Mouse (Mus musculus): ENCODE results near the gene Cass4. TPM values are rescaled to one million over a fixed set of nuclear protein-coding genes. Genes with fewer than 3 reads are reported as not detected.
A peak's percentile ranks its signal among the peaks of the same experiment; 100 is the strongest.

The Cass4 gene
- polyA plus RNA-seq, 1 experiment from 2014 or later = 0.18 TPM

GRCm38 (mm10) chr2:172476707-172477260 is 83.2 kb downstream of the Cass4 start:
- Histone ChIP-seq H3K27me3 (peaks cover 7% of the 10 kb centered on the region; the same call in 1 of the 2 replicates), H3K4me1 (peaks cover 4% of the 10 kb centered on the region; the same call in 1 of the 2 replicates), H3K36me3 (replicated peaks) (no peaks in the 10 kb centered on the region), H3K4me2 (no peak overlapping the region), H3K27ac (no peak overlapping the region), H3K4me3 (replicated peaks) (no peak overlapping the region), H3K9ac (no peak overlapping the region), H3K9me3 (no peaks in the 10 kb centered on the region)
- ATAC-seq (ENCODE audit: low FRiP score) = no peak
- WGBS = 40% methylated on average over 10 of the region's 10 CpGs

GRCm38 (mm10) chr2:172477350-172477749 is 83.8 kb downstream of the Cass4 start:
- no peak overlapping the region for H3K4me3 ChIP-seq (replicated peaks)
- H3K9ac ChIP-seq = no peak overlapping the region
- H3K27me3 ChIP-seq = peaks cover 7% of the 10 kb centered on the region; the same call in 1 of the 2 replicates
- WGBS = 33% methylated on average over 3 of the region's 3 CpGs
- no peaks in the 10 kb centered on the region for H3K36me3 ChIP-seq (replicated peaks)
- no peaks in the 10 kb centered on the region for H3K9me3 ChIP-seq
- H3K4me2 ChIP-seq = no peak overlapping the region
- no peak overlapping the region for H3K27ac ChIP-seq
- 0 out of 2 replicates have a peak, but pooled peaks have one; percentile 9 for ATAC-seq (ENCODE audit: low FRiP score)
- H3K4me1 ChIP-seq = peaks cover 4% of the 10 kb centered on the region; the same call in 1 of the 2 replicates

GRCm38 (mm10) chr2:172477860-172478259 is 84.3 kb downstream of the Cass4 start:
- WGBS = 6% methylated on average over 2 of the region's 2 CpGs
- H3K36me3 ChIP-seq (replicated peaks) = no peaks in the 10 kb centered on the region
- H3K4me2 ChIP-seq = no peak overlapping the region
- no peaks in the 10 kb centered on the region for H3K9me3 ChIP-seq
- no peak overlapping the region for H3K9ac ChIP-seq
- H3K27me3 ChIP-seq = peaks cover 7% of the 10 kb centered on the region; the same call in 1 of the 2 replicates
- H3K27ac ChIP-seq = no peak overlapping the region
- peak; percentile 37; the same call in 1 of the 2 replicates for ATAC-seq (ENCODE audit: low FRiP score)
- H3K4me1 ChIP-seq = peaks cover 4% of the 10 kb centered on the region; the same call in 1 of the 2 replicates
- H3K4me3 ChIP-seq (replicated peaks) = no peak overlapping the region

- 69% methylated on average over 7 of the region's 7 CpGs for WGBS
- H3K36me3 ChIP-seq (replicated peaks) = no peaks in the 10 kb centered on the region
- no peak for ATAC-seq (ENCODE audit: low FRiP score)
- no peak overlapping the region for H3K4me2 ChIP-seq
- peaks cover 7% of the 10 kb centered on the region; the same call in 1 of the 2 replicates for H3K27me3 ChIP-seq
- no peak overlapping the region for H3K4me3 ChIP-seq (replicated peaks)
- no peak overlapping the region for H3K27ac ChIP-seq
- H3K4me1 ChIP-seq = no peaks in the 10 kb centered on the region
- H3K9me3 ChIP-seq = no peaks in the 10 kb centered on the region
- H3K9ac ChIP-seq = no peak overlapping the region
Measured at GRCm38 (mm10) chr2:172480296-172480695, 86.7 kb downstream of the Cass4 start.

- Histone ChIP-seq H3K36me3 (replicated peaks) (no peaks in the 10 kb centered on the region), H3K27ac (no peak overlapping the region), H3K27me3 (peaks cover 4% of the 10 kb centered on the region; the same call in 1 of the 2 replicates), H3K9ac (no peak overlapping the region), H3K4me3 (replicated peaks) (no peak overlapping the region), H3K9me3 (no peaks in the 10 kb centered on the region), H3K4me2 (no peak overlapping the region), H3K4me1 (no peaks in the 10 kb centered on the region)
- no peak for ATAC-seq (ENCODE audit: low FRiP score)
- 81% methylated on average over 16 of the region's 16 CpGs for WGBS
Measured at GRCm38 (mm10) chr2:172481654-172482385, 88.2 kb downstream of the Cass4 start.

Other genes with a start within 250 kb of the Cass4 start
- gene Mc3r, start 145.3 kb upstream of the Cass4 start, polyA plus RNA-seq (2016; fragmentation: Nextera tagmentation; extraction: Ambion mirVana) = 0.09 TPM in 1 of 2 replicates, not detected in the other
- gene Fam210b, start 48.2 kb upstream of the Cass4 start, polyA plus RNA-seq (2016; fragmentation: Nextera tagmentation; extraction: Ambion mirVana) = 22.4 and 24.1 TPM in 2 replicates
- 136 and 146 TPM in 2 replicates for gene Aurka, start 23.3 kb upstream of the Cass4 start, polyA plus RNA-seq (2016; fragmentation: Nextera tagmentation; extraction: Ambion mirVana)
- gene Cstf1, start 23.1 kb upstream of the Cass4 start, polyA plus RNA-seq (2016; fragmentation: Nextera tagmentation; extraction: Ambion mirVana) = 44.1 and 45.4 TPM in 2 replicates
- 86.9 and 93.5 TPM in 2 replicates for gene Rtf2, start 46.8 kb downstream of the Cass4 start, polyA plus RNA-seq (2016; fragmentation: Nextera tagmentation; extraction: Ambion mirVana)
- 2.1 and 2.2 TPM in 2 replicates for gene Gcnt7, start 64.8 kb downstream of the Cass4 start, polyA plus RNA-seq (2016; fragmentation: Nextera tagmentation; extraction: Ambion mirVana)
- gene Fam209, start 78.7 kb downstream of the Cass4 start, polyA plus RNA-seq (2016; fragmentation: Nextera tagmentation; extraction: Ambion mirVana) = 0.38 and 0.81 TPM in 2 replicates
- 35.0 and 35.8 TPM in 2 replicates for gene Tfap2c, start 155.8 kb downstream of the Cass4 start, polyA plus RNA-seq (2016; fragmentation: Nextera tagmentation; extraction: Ambion mirVana)

Data from forebrain, embryonic 12.5 days (tissue).